In the genomic region with DNA sequence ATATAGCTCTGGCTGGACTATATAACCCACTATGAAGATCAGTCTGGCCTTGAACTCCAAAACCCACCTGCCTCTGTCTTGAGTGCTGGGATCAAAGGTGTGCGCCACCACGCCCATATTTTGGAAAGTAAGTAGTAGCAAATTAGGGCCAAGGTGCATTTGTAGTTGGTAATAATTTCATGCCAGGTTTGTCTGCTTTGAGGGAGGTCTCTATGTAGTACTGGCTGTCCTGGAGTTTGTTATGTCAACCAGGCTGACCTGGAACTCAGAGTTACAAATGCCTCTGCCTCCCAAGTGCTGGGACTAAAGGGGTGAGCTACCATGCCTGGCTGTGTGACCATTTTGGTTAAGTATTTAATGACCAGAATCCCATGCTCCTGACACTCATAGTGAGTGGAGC, we compare ENCODE assay signal across 37 mouse cellular contexts. TPM values are rescaled to one million over a fixed set of nuclear protein-coding genes. Genes with fewer than 3 reads are reported as not detected.
"Had no signal": no experiment of that assay in that cellular context is flagged by ENCODE, and none has a peak within 500 bp of the region (broad histone marks: within the 10 kb centered on the region; RNA-seq: fewer than 3 reads in every experiment).

No protein-coding gene starts in this region.

- H3K4me2 ChIP-seq: limb, embryonic 12.5 days; limb, embryonic 13.5 days; limb, embryonic 15.5 days; liver, embryonic 11.5 days; liver, embryonic 12.5 days; liver, embryonic 13.5 days; liver, embryonic 15.5 days; lung, embryonic 14.5 days; lung, embryonic 15.5 days; midbrain, embryonic 11.5 days; midbrain, embryonic 12.5 days; midbrain, embryonic 13.5 days; midbrain, embryonic 15.5 days; neural tube, embryonic 12.5 days; neural tube, embryonic 13.5 days had no signal

- DNase-seq: left cerebral cortex, postnatal 4 days; liver; liver, embryonic 13.5 days; liver, postnatal 0 days; lung, adult 18-20 months; lung, adult 2 months; lung, embryonic 14.5 days; lung, postnatal 10 days; lung, postnatal 14 days; lung, postnatal 36 days; lung, postnatal 4 days; midbrain, embryonic 14.5 days had no signal

- ATAC-seq: liver, embryonic 12.5 days; liver, postnatal 0 days; lung, postnatal 0 days; midbrain, embryonic 13.5 days; midbrain, embryonic 15.5 days; midbrain, embryonic 16.5 days had no signal

- H3K27me3 ChIP-seq: limb, embryonic 12.5 days; limb, embryonic 13.5 days; limb, embryonic 15.5 days; liver, embryonic 12.5 days; liver, embryonic 13.5 days; liver, embryonic 15.5 days; lung, embryonic 15.5 days; megakaryocyte, embryonic 14.5 days; midbrain, embryonic 12.5 days; midbrain, embryonic 13.5 days; midbrain, embryonic 15.5 days; neural tube, embryonic 12.5 days; neural tube, embryonic 13.5 days had no signal

- H3K4me1 ChIP-seq: limb, embryonic 12.5 days; limb, embryonic 13.5 days; limb, embryonic 15.5 days; liver, embryonic 12.5 days; liver, embryonic 13.5 days; liver, embryonic 15.5 days; lung, embryonic 15.5 days; midbrain, embryonic 10.5 days; midbrain, embryonic 12.5 days; midbrain, embryonic 15.5 days; neural tube, embryonic 12.5 days; neural tube, embryonic 13.5 days had no signal

- H3K9ac ChIP-seq: limb, embryonic 12.5 days; limb, embryonic 13.5 days; limb, embryonic 15.5 days; liver, embryonic 12.5 days; liver, embryonic 13.5 days; liver, embryonic 14.5 days; liver, embryonic 15.5 days; liver, postnatal 0 days; lung, embryonic 14.5 days; lung, embryonic 15.5 days; midbrain, embryonic 12.5 days; midbrain, embryonic 13.5 days; midbrain, embryonic 15.5 days; neural tube, embryonic 12.5 days; neural tube, embryonic 13.5 days had no signal

- H3K27ac ChIP-seq: limb, embryonic 10.5 days; limb, embryonic 12.5 days; limb, embryonic 13.5 days; limb, embryonic 15.5 days; liver, embryonic 12.5 days; liver, embryonic 13.5 days; liver, embryonic 14.5 days; liver, embryonic 15.5 days; lung, embryonic 15.5 days; macrophage; midbrain, embryonic 10.5 days; midbrain, embryonic 12.5 days; neural tube, embryonic 12.5 days; neural tube, embryonic 13.5 days had no signal

- H3K4me3 ChIP-seq: limb, embryonic 10.5 days; limb, embryonic 12.5 days; limb, embryonic 13.5 days; limb, embryonic 15.5 days; liver, embryonic 12.5 days; liver, embryonic 13.5 days; liver, embryonic 15.5 days; lung, embryonic 15.5 days; megakaryocyte, embryonic 14.5 days; midbrain, embryonic 10.5 days; midbrain, embryonic 12.5 days; midbrain, embryonic 13.5 days; midbrain, embryonic 15.5 days; myocyte; neural tube, embryonic 12.5 days; neural tube, embryonic 13.5 days had no signal

- H3K9me3 ChIP-seq: limb, embryonic 10.5 days; limb, embryonic 12.5 days; limb, embryonic 13.5 days; limb, embryonic 15.5 days; liver, embryonic 12.5 days; liver, embryonic 13.5 days; liver, embryonic 15.5 days; lung, embryonic 15.5 days; megakaryocyte, embryonic 14.5 days; midbrain, embryonic 10.5 days; midbrain, embryonic 12.5 days; midbrain, embryonic 13.5 days; midbrain, embryonic 15.5 days; neural tube, embryonic 12.5 days; neural tube, embryonic 13.5 days had no signal

RNA-seq across cellular contexts. Expression of gene Angptl7, which starts 20.0 kb away (rescaled TPM):
- total RNA-seq: megakaryocyte progenitor cell, adult 5-6 weeks; megakaryocyte, adult 5-6 weeks; megakaryocyte-erythroid progenitor cell, adult 5-6 weeks; monocyte, adult 5-6 weeks had no signal
